Mouse (Mus musculus) neural tube, embryonic 13.5 days (tissue): ENCODE results near the gene Drp2. TPM values are rescaled to one million over a fixed set of nuclear protein-coding genes. Genes with fewer than 3 reads are reported as not detected.
A peak's percentile ranks its signal among the peaks of the same experiment; 100 is the strongest.

Experiments used
- ATAC-seq: fragments of 200-750 bp; cut with Nextera tagmentation; 2 replicates; pipeline ENCODE4 v1.8.0; 2017; ENCODE audit warnings: low read depth, mild to moderate bottlenecking, moderate TSS enrichment, moderate library complexity
- H3K27ac ChIP-seq: fragments of 300-500 bp; sonication (generic); replicated peaks from 2 replicates; pipeline ENCODE4 v1.5.1; 2015; ENCODE audit warnings: moderate library complexity, mild to moderate bottlenecking, inconsistent platforms
- H3K27me3 ChIP-seq: fragments of 300-500 bp; sonication (generic); 2 replicates; pipeline ENCODE4 v1.6.1; 2015; ENCODE audit warnings: mild to moderate bottlenecking, inconsistent platforms
- H3K36me3 ChIP-seq: fragments of 300-500 bp; sonication (generic); 2 replicates; pipeline ENCODE4 v1.6.1; 2015; ENCODE audit warnings: mild to moderate bottlenecking, inconsistent platforms
- H3K4me1 ChIP-seq: fragments of 300-500 bp; sonication (generic); replicated peaks from 2 replicates; pipeline ENCODE4 v1.6.1; 2015; ENCODE audit warnings: inconsistent platforms
- H3K4me2 ChIP-seq: fragments of 300-500 bp; sonication (generic); 2 replicates; pipeline ENCODE4 v1.6.1; 2015; ENCODE audit warnings: inconsistent platforms, mild to moderate bottlenecking, moderate library complexity
- H3K4me3 ChIP-seq: fragments of 300-500 bp; sonication (generic); 2 replicates; pipeline ENCODE4 v1.5.1; 2015; ENCODE audit warnings: mild to moderate bottlenecking, inconsistent platforms
- H3K9ac ChIP-seq: fragments of 300-500 bp; sonication (generic); 2 replicates; pipeline ENCODE4 v1.6.1; 2015; ENCODE audit warnings: moderate library complexity, mild to moderate bottlenecking, inconsistent platforms
- H3K9me3 ChIP-seq: fragments of 300-500 bp; sonication (generic); 2 replicates; pipeline ENCODE4 v1.6.1; 2016; ENCODE audit warnings: inconsistent platforms
- WGBS: fragments of 180-500 bp; shearing (Covaris S2); methylation state at CpG from one replicate; pipeline ENCODE4 v1.1.7; 2015; 5-methylcytosine and 5-hydroxymethylcytosine counted together
- polyA plus RNA-seq: library from polyadenylated mRNA; unstranded; fragments of >200 nt; fragmentation: Nextera tagmentation; extraction: Ambion mirVana; gene quantifications from 2 replicates; pipeline ENCODE4 v1.2.1, GENCODE M21; 2015

The Drp2 gene
- polyA plus RNA-seq, 1 experiment from 2014 or later: 17.4 TPM

- Histone ChIP-seq H3K9me3 (no peaks in the 10 kb centered on the region), H3K4me2 (no peak overlapping the region), H3K4me3 (no peak overlapping the region), H3K9ac (no peak overlapping the region), H3K27ac (no peak overlapping the region), H3K36me3 (no peaks in the 10 kb centered on the region), H3K27me3 (no peaks in the 10 kb centered on the region), H3K4me1 (no peaks in the 10 kb centered on the region)
- ATAC-seq: no peak
- 94% methylated on average over 5 of the region's 5 CpGs for WGBS
Measured at GRCm38 (mm10) chrX:134420097-134420496, 15.7 kb downstream of the Drp2 start.

GRCm38 (mm10) chrX:134424263-134424662, 19.9 kb downstream of the Drp2 start:
- Histone ChIP-seq H3K27me3 (no peaks in the 10 kb centered on the region), H3K9me3 (no peaks in the 10 kb centered on the region), H3K36me3 (no peaks in the 10 kb centered on the region), H3K4me3 (no peak overlapping the region), H3K4me2 (no peak overlapping the region), H3K9ac (no peak overlapping the region), H3K27ac (no peak overlapping the region), H3K4me1 (no peaks in the 10 kb centered on the region)
- no peak for ATAC-seq
- WGBS: 89% methylated on average over 5 of the region's 5 CpGs

GRCm38 (mm10) chrX:134425798-134426197, 21.4 kb downstream of the Drp2 start:
- Histone ChIP-seq H3K27ac (no peak overlapping the region), H3K9me3 (no peaks in the 10 kb centered on the region), H3K4me2 (no peak overlapping the region), H3K4me1 (no peaks in the 10 kb centered on the region), H3K36me3 (no peaks in the 10 kb centered on the region), H3K4me3 (no peak overlapping the region), H3K27me3 (no peaks in the 10 kb centered on the region), H3K9ac (no peak overlapping the region)
- WGBS: 78% methylated on average over 10 of the region's 10 CpGs
- no peak for ATAC-seq

GRCm38 (mm10) chrX:134426819-134427218, 22.5 kb downstream of the Drp2 start:
- Histone ChIP-seq H3K27ac (no peak overlapping the region), H3K36me3 (no peaks in the 10 kb centered on the region), H3K9ac (no peak overlapping the region), H3K4me1 (no peaks in the 10 kb centered on the region), H3K27me3 (no peaks in the 10 kb centered on the region), H3K9me3 (no peaks in the 10 kb centered on the region), H3K4me3 (no peak overlapping the region), H3K4me2 (no peak overlapping the region)
- no peak for ATAC-seq
- 83% methylated on average over 6 of the region's 6 CpGs for WGBS

GRCm38 (mm10) chrX:134427307-134427706, 23.0 kb downstream of the Drp2 start:
- Histone ChIP-seq H3K36me3 (no peaks in the 10 kb centered on the region), H3K9me3 (no peaks in the 10 kb centered on the region), H3K27me3 (no peaks in the 10 kb centered on the region), H3K4me3 (no peak overlapping the region), H3K27ac (no peak overlapping the region), H3K4me1 (no peaks in the 10 kb centered on the region), H3K4me2 (no peak overlapping the region), H3K9ac (no peak overlapping the region)
- WGBS: 62% methylated on average over 3 of the region's 3 CpGs
- ATAC-seq: no peak

GRCm38 (mm10) chrX:134474988-134475710, 70.8 kb downstream of the Drp2 start:
- H3K27ac ChIP-seq: no peak overlapping the region
- H3K9me3 ChIP-seq: peaks cover 9% of the 10 kb centered on the region
- no peaks in the 10 kb centered on the region for H3K36me3 ChIP-seq
- 0 out of 2 replicates have a peak overlapping the region, but pooled peaks have one; percentile 3 for H3K4me2 ChIP-seq
- 61% methylated on average over 56 of the region's 67 CpGs for WGBS
- no peaks in the 10 kb centered on the region for H3K27me3 ChIP-seq
- H3K4me3 ChIP-seq: no peak overlapping the region
- H3K4me1 ChIP-seq: no peaks in the 10 kb centered on the region
- ATAC-seq: no peak
- no peak overlapping the region for H3K9ac ChIP-seq

GRCm38 (mm10) chrX:134476290-134476689, 71.9 kb downstream of the Drp2 start, which contains the start of gene Taf7l:
Taf7l (minus strand) TSS chrX:134476490.
- 89% methylated on average over 25 of the region's 25 CpGs for WGBS
- no peak within 1 kb of the TSS for H3K27ac ChIP-seq
- ATAC-seq: no peak

GRCm38 (mm10) chrX:134481720-134482119, 77.4 kb downstream of the Drp2 start:
- H3K36me3 ChIP-seq: no peaks in the 10 kb centered on the region
- ATAC-seq: no peak
- no peaks in the 10 kb centered on the region for H3K4me1 ChIP-seq
- H3K9ac ChIP-seq: no peak overlapping the region
- no peak overlapping the region for H3K4me2 ChIP-seq
- 72% methylated on average over 3 of the region's 3 CpGs for WGBS
- H3K4me3 ChIP-seq: no peak overlapping the region
- H3K27me3 ChIP-seq: no peaks in the 10 kb centered on the region
- no peak overlapping the region for H3K27ac ChIP-seq
- H3K9me3 ChIP-seq: no peaks in the 10 kb centered on the region

More at GRCm38 (mm10) chrX:134476290-134476689, 71.9 kb downstream of the Drp2 start, which contains the start of gene Taf7l:
- H3K4me3 ChIP-seq: no peak within 1 kb of the TSS
- H3K9ac ChIP-seq: no peak within 1 kb of the TSS
- H3K36me3 ChIP-seq: no peaks in the 10 kb centered on the region
- H3K27me3 ChIP-seq: no peaks in the 10 kb centered on the region
- no peaks in the 10 kb centered on the region for H3K4me1 ChIP-seq
- H3K4me2 ChIP-seq: no peak within 1 kb of the TSS
- H3K9me3 ChIP-seq: peaks cover 9% of the 10 kb centered on the region

GRCm38 (mm10) chrX:134500651-134501050, 96.3 kb downstream of the Drp2 start:
- Histone ChIP-seq H3K27ac (no peak overlapping the region), H3K4me3 (no peak overlapping the region), H3K27me3 (no peaks in the 10 kb centered on the region), H3K4me2 (no peak overlapping the region), H3K36me3 (no peaks in the 10 kb centered on the region), H3K9ac (no peak overlapping the region), H3K9me3 (no peaks in the 10 kb centered on the region), H3K4me1 (no peaks in the 10 kb centered on the region)
- no peak for ATAC-seq
- 89% methylated on average over 8 of the region's 8 CpGs for WGBS

Other genes with a start within 250 kb of the Drp2 start
- gene Xkrx, start 242.5 kb upstream of the Drp2 start, polyA plus RNA-seq: 0.46 and 0.52 TPM in 2 replicates
- not detected in 2 replicates for gene Arl13a, start 217.1 kb upstream of the Drp2 start, polyA plus RNA-seq
- gene Nox1, start 182.6 kb upstream of the Drp2 start, polyA plus RNA-seq: 0.18 TPM in 1 of 2 replicates, not detected in the other
- 5.1 and 6.5 TPM in 2 replicates for gene Trmt2b, start 127.6 kb upstream of the Drp2 start, polyA plus RNA-seq
- gene Tmem35a, start 109.3 kb upstream of the Drp2 start, polyA plus RNA-seq: 84.7 and 85.6 TPM in 2 replicates
- 5.6 and 6.6 TPM in 2 replicates for gene Cenpi, start 96.5 kb upstream of the Drp2 start, polyA plus RNA-seq
- gene Taf7l, start 71.9 kb downstream of the Drp2 start, polyA plus RNA-seq: not detected in 2 replicates
- gene Timm8a1, start 137.3 kb downstream of the Drp2 start, polyA plus RNA-seq: 48.6 and 51.6 TPM in 2 replicates
- 0.94 and 1.0 TPM in 2 replicates for gene Btk, start 179.0 kb downstream of the Drp2 start, polyA plus RNA-seq
- gene Rpl36a, start 181.1 kb downstream of the Drp2 start, polyA plus RNA-seq: 191 and 228 TPM in 2 replicates
- gene Gla, start 196.6 kb downstream of the Drp2 start, polyA plus RNA-seq: 3.4 and 4.2 TPM in 2 replicates
- 154 and 171 TPM in 2 replicates for gene Hnrnph2, start 196.6 kb downstream of the Drp2 start, polyA plus RNA-seq